Comparison of ENCODE assay signal across 8 mouse cellular contexts in genomic region chr6:30459811-30460749, GRCm38 (mm10). TPM values are rescaled to one million over a fixed set of nuclear protein-coding genes. Genes with fewer than 3 reads are reported as not detected.
A peak's percentile ranks its signal among the peaks of the same experiment; 100 is the strongest.
DNase-seq lines count a peak whose midpoint lies in the region; ATAC-seq lines count a peak whose summit lies in the region.

No protein-coding gene starts in this region.

- H3K4me3 ChIP-seq in midbrain, embryonic 10.5 days, result peak overlapping the region; percentile 60

- H3K27ac ChIP-seq in midbrain, embryonic 10.5 days (replicated peaks), result peak overlapping the region; percentile 98

- intact Hi-C loops in left cerebral cortex, postnatal 4 days (cut with DNase I), result loop anchor here (5.0 kb wide), 1 partner anchor 58 kb away; the partner anchor contains the start of gene Klhdc10

- 6% methylated on average over 40 of the region's 40 CpGs for WGBS in midbrain, embryonic 10.5 days

- peaks cover 22% of the 10 kb centered on the region for H3K27me3 ChIP-seq in midbrain, embryonic 10.5 days (ENCODE audit: low read depth, poor library complexity, severe bottlenecking)

- peak; percentile 91 for DNase-seq in adrenal gland, postnatal 10 days
- peak; percentile 84 for DNase-seq in embryo, embryonic 10 days (ENCODE audit: low spot score)
- peak; percentile 71 for DNase-seq in gastrocnemius, postnatal 25 days
- DNase-seq in left cerebral cortex, postnatal 4 days, result peak; percentile 87
- peak; percentile 86 for DNase-seq in midbrain, embryonic 10.5 days (ENCODE audit: low spot score)
- peak; percentile 64 to 68 for DNase-seq in right cerebral cortex, postnatal 36 days (ENCODE audit: low spot score in 2 of 2)
- no peak for DNase-seq in MN1 (ENCODE audit: low spot score)

- H3K36me3 ChIP-seq in midbrain, embryonic 10.5 days, result peaks cover 14% of the 10 kb centered on the region

- peaks cover 51% of the 10 kb centered on the region for H3K4me1 ChIP-seq in midbrain, embryonic 10.5 days

- peaks cover 4% of the 10 kb centered on the region; the same call in 1 of the 2 replicates for H3K9me3 ChIP-seq in midbrain, embryonic 10.5 days (replicated peaks)

- peak; percentile 90 for ATAC-seq in inflammation-experienced regulatory T-cells, adult 6 months

RNA-seq across cellular contexts. Expression of gene Tmem209, which starts 49.5 kb away (rescaled TPM):
- total RNA-seq in adrenal gland, postnatal 10 days (2021), result 10 to 100 TPM; 20.2 to 24.3 TPM
- total RNA-seq in gastrocnemius, postnatal 25 days (2021), result 1 to 10 TPM; 7.4 to 9.1 TPM
- 10 to 100 TPM; 56.2 to 68.8 (median 61.0) TPM for polyA plus RNA-seq in inflammation-experienced regulatory T-cells, adult 6 months (2017; shearing (Covaris generic))
- 10 to 100 TPM; 17.7 to 19.7 TPM for total RNA-seq in left cerebral cortex, postnatal 4 days (2021)
- 47.8 and 52.7 TPM in 2 replicates for polyA plus RNA-seq in midbrain, embryonic 10.5 days (2016; fragmentation: Nextera tagmentation; extraction: Ambion mirVana)

RNA-seq across cellular contexts. Expression of gene Ssmem1, which starts 49.6 kb away (rescaled TPM):
- under 1 TPM; 0.24 to 0.27 TPM for total RNA-seq in adrenal gland, postnatal 10 days (2021)
- total RNA-seq in gastrocnemius, postnatal 25 days (2021), result under 1 TPM in 1 of 2 experiments, not detected in 1; 0.54 TPM
- not detected for polyA plus RNA-seq in inflammation-experienced regulatory T-cells, adult 6 months (2017; shearing (Covaris generic))
- total RNA-seq in left cerebral cortex, postnatal 4 days (2021), result 1 to 10 TPM in 1 of 2 experiments, under 1 TPM in 1; 0.56 to 1.2 TPM
- 0.22 and 0.36 TPM in 2 replicates for polyA plus RNA-seq in midbrain, embryonic 10.5 days (2016; fragmentation: Nextera tagmentation; extraction: Ambion mirVana)

RNA-seq across cellular contexts. Expression of gene Klhdc10, which starts 58.4 kb away (rescaled TPM):
- total RNA-seq in adrenal gland, postnatal 10 days (2021), result 10 to 100 TPM; 65.9 to 76.6 TPM
- 10 to 100 TPM; 44.3 to 46.2 TPM for total RNA-seq in gastrocnemius, postnatal 25 days (2021)
- 1 to 10 TPM in 2 of 3 experiments, under 1 TPM in 1; 0.94 to 3.8 (median 2.2) TPM for polyA plus RNA-seq in inflammation-experienced regulatory T-cells, adult 6 months (2017; shearing (Covaris generic))
- total RNA-seq in left cerebral cortex, postnatal 4 days (2021), result 100 to 1,000 TPM; 154 to 156 TPM
- polyA plus RNA-seq in midbrain, embryonic 10.5 days (2016; fragmentation: Nextera tagmentation; extraction: Ambion mirVana), result 27.7 and 28.0 TPM in 2 replicates
